Mouse (Mus musculus): ENCODE data around the gene Wipf3. TPM values are rescaled to one million over a fixed set of nuclear protein-coding genes. Genes with fewer than 3 reads are reported as not detected.

Wipf3 gene
- polyA plus RNA-seq, 1 experiment from 2014 or later = 2.5 TPM

- Histone ChIP-seq H3K27ac (no peak overlapping the region), H3K27me3 (no peaks in the 10 kb centered on the region), H3K4me3 (replicated peaks) (no peak overlapping the region), H3K4me2 (no peak overlapping the region), H3K9me3 (replicated peaks) (no peaks in the 10 kb centered on the region), H3K9ac (no peak overlapping the region), H3K4me1 (peaks cover 17% of the 10 kb centered on the region), H3K36me3 (no peaks in the 10 kb centered on the region)
- no peak for ATAC-seq (replicated peaks; ENCODE audit: low FRiP score)
- 88% methylated on average over 13 of the region's 13 CpGs for WGBS
These were observed 79.9 kb downstream of the Wipf3 start for GRCm38 (mm10) chr6:54509264-54509663.

- no peaks in the 10 kb centered on the region for H3K9me3 ChIP-seq (replicated peaks)
- no peaks in the 10 kb centered on the region for H3K27me3 ChIP-seq
- WGBS = 76% methylated on average over 2 of the region's 2 CpGs
- no peak for ATAC-seq (replicated peaks; ENCODE audit: low FRiP score)
- no peaks in the 10 kb centered on the region for H3K36me3 ChIP-seq
- H3K27ac ChIP-seq = no peak overlapping the region
- H3K4me1 ChIP-seq = peaks cover 16% of the 10 kb centered on the region
- H3K4me3 ChIP-seq (replicated peaks) = no peak overlapping the region
- H3K9ac ChIP-seq = no peak overlapping the region
- H3K4me2 ChIP-seq = no peak overlapping the region
These were observed 82.9 kb downstream of the Wipf3 start for GRCm38 (mm10) chr6:54512256-54512655.

GRCm38 (mm10) chr6:54516512-54517134 is 87.2 kb downstream of the Wipf3 start:
- Histone ChIP-seq H3K27me3 (no peaks in the 10 kb centered on the region), H3K4me1 (no peaks in the 10 kb centered on the region), H3K27ac (no peak overlapping the region), H3K4me2 (no peak overlapping the region), H3K4me3 (replicated peaks) (no peak overlapping the region), H3K9me3 (replicated peaks) (no peaks in the 10 kb centered on the region), H3K9ac (no peak overlapping the region), H3K36me3 (no peaks in the 10 kb centered on the region)
- no peak for ATAC-seq (replicated peaks; ENCODE audit: low FRiP score)
- 93% methylated on average over 2 of the region's 2 CpGs for WGBS

GRCm38 (mm10) chr6:54518758-54519157 is 89.4 kb downstream of the Wipf3 start:
- no peak for ATAC-seq (replicated peaks; ENCODE audit: low FRiP score)

GRCm38 (mm10) chr6:54528666-54529065 is 99.3 kb downstream of the Wipf3 start:
- Histone ChIP-seq H3K27ac (no peak overlapping the region), H3K36me3 (no peaks in the 10 kb centered on the region), H3K4me1 (no peaks in the 10 kb centered on the region), H3K27me3 (no peaks in the 10 kb centered on the region), H3K4me3 (replicated peaks) (no peak overlapping the region), H3K9ac (no peak overlapping the region), H3K9me3 (replicated peaks) (no peaks in the 10 kb centered on the region), H3K4me2 (no peak overlapping the region)
- ATAC-seq (replicated peaks; ENCODE audit: low FRiP score) = no peak
- WGBS = 81% methylated on average over 8 of the region's 8 CpGs

More at GRCm38 (mm10) chr6:54518758-54519157, 89.4 kb downstream of the Wipf3 start:
- no peaks in the 10 kb centered on the region for H3K9me3 ChIP-seq (replicated peaks)
- no peaks in the 10 kb centered on the region for H3K27me3 ChIP-seq
- H3K4me3 ChIP-seq (replicated peaks) = no peak overlapping the region
- no peak overlapping the region for H3K9ac ChIP-seq
- no peak overlapping the region for H3K27ac ChIP-seq
- H3K36me3 ChIP-seq = no peaks in the 10 kb centered on the region
- H3K4me2 ChIP-seq = no peak overlapping the region
- WGBS = 41% methylated on average over 5 of the region's 5 CpGs
- no peaks in the 10 kb centered on the region for H3K4me1 ChIP-seq

GRCm38 (mm10) chr6:54530182-54530581 is 100.8 kb downstream of the Wipf3 start:
- no peaks in the 10 kb centered on the region for H3K27me3 ChIP-seq
- H3K36me3 ChIP-seq = no peaks in the 10 kb centered on the region
- no peak overlapping the region for H3K27ac ChIP-seq
- no peak overlapping the region for H3K4me2 ChIP-seq
- H3K4me3 ChIP-seq (replicated peaks) = no peak overlapping the region
- no peaks in the 10 kb centered on the region for H3K4me1 ChIP-seq
- H3K9ac ChIP-seq = no peak overlapping the region
- H3K9me3 ChIP-seq (replicated peaks) = no peaks in the 10 kb centered on the region
- 82% methylated on average over 2 of the region's 2 CpGs for WGBS
- ATAC-seq (replicated peaks; ENCODE audit: low FRiP score) = no peak

- Histone ChIP-seq H3K4me3 (replicated peaks) (no peak overlapping the region), H3K4me1 (no peaks in the 10 kb centered on the region), H3K36me3 (no peaks in the 10 kb centered on the region), H3K9me3 (replicated peaks) (no peaks in the 10 kb centered on the region), H3K4me2 (no peak overlapping the region), H3K27me3 (no peaks in the 10 kb centered on the region), H3K27ac (no peak overlapping the region), H3K9ac (no peak overlapping the region)
- WGBS = 73% methylated on average over 8 of the region's 8 CpGs
- ATAC-seq (replicated peaks; ENCODE audit: low FRiP score) = no peak
These were observed 101.7 kb downstream of the Wipf3 start for GRCm38 (mm10) chr6:54531048-54531481.

GRCm38 (mm10) chr6:54535485-54535884 is 106.1 kb downstream of the Wipf3 start:
- no peak for ATAC-seq (replicated peaks; ENCODE audit: low FRiP score)
- Histone ChIP-seq H3K27me3 (no peaks in the 10 kb centered on the region), H3K27ac (no peak overlapping the region), H3K4me3 (replicated peaks) (no peak overlapping the region), H3K9ac (no peak overlapping the region), H3K9me3 (replicated peaks) (no peaks in the 10 kb centered on the region), H3K4me1 (peaks cover 11% of the 10 kb centered on the region; the same call in 1 of the 2 replicates), H3K36me3 (no peaks in the 10 kb centered on the region), H3K4me2 (no peak overlapping the region)
- WGBS = 95% methylated on average over 4 of the region's 4 CpGs

- Histone ChIP-seq H3K4me3 (replicated peaks) (no peak overlapping the region), H3K27me3 (no peaks in the 10 kb centered on the region), H3K4me1 (peaks cover 11% of the 10 kb centered on the region; the same call in 1 of the 2 replicates), H3K27ac (no peak overlapping the region), H3K9ac (no peak overlapping the region), H3K36me3 (no peaks in the 10 kb centered on the region), H3K4me2 (no peak overlapping the region), H3K9me3 (replicated peaks) (no peaks in the 10 kb centered on the region)
- no peak for ATAC-seq (replicated peaks; ENCODE audit: low FRiP score)
- WGBS = 81% methylated on average over 7 of the region's 7 CpGs
These were observed 107.7 kb downstream of the Wipf3 start for GRCm38 (mm10) chr6:54537053-54537452.

- no peaks in the 10 kb centered on the region for H3K36me3 ChIP-seq
- ATAC-seq (replicated peaks; ENCODE audit: low FRiP score) = 0 out of 2 replicates have a peak, but pooled peaks have one; percentile 40
These were observed 109.4 kb downstream of the Wipf3 start for GRCm38 (mm10) chr6:54538773-54539173.

GRCm38 (mm10) chr6:54539396-54539795 is 110.0 kb downstream of the Wipf3 start:
- Histone ChIP-seq H3K9ac (no peak overlapping the region), H3K36me3 (no peaks in the 10 kb centered on the region), H3K27me3 (no peaks in the 10 kb centered on the region), H3K4me2 (no peak overlapping the region), H3K9me3 (replicated peaks) (no peaks in the 10 kb centered on the region), H3K27ac (no peak overlapping the region), H3K4me3 (replicated peaks) (no peak overlapping the region), H3K4me1 (peaks cover 11% of the 10 kb centered on the region; the same call in 1 of the 2 replicates)
- 64% methylated on average over 7 of the region's 7 CpGs for WGBS
- ATAC-seq (replicated peaks; ENCODE audit: low FRiP score) = no peak

More at GRCm38 (mm10) chr6:54538773-54539173, 109.4 kb downstream of the Wipf3 start:
- no peak overlapping the region for H3K27ac ChIP-seq
- H3K9ac ChIP-seq = no peak overlapping the region
- H3K27me3 ChIP-seq = no peaks in the 10 kb centered on the region
- H3K4me2 ChIP-seq = no peak overlapping the region
- peaks cover 11% of the 10 kb centered on the region; the same call in 1 of the 2 replicates for H3K4me1 ChIP-seq
- no peak overlapping the region for H3K4me3 ChIP-seq (replicated peaks)
- 23% methylated on average over 3 of the region's 3 CpGs for WGBS
- no peaks in the 10 kb centered on the region for H3K9me3 ChIP-seq (replicated peaks)

GRCm38 (mm10) chr6:54540252-54540887 is 111.0 kb downstream of the Wipf3 start:
- Histone ChIP-seq H3K4me3 (replicated peaks) (no peak overlapping the region), H3K27me3 (no peaks in the 10 kb centered on the region), H3K4me2 (no peak overlapping the region), H3K9ac (no peak overlapping the region), H3K27ac (no peak overlapping the region), H3K4me1 (peaks cover 11% of the 10 kb centered on the region; the same call in 1 of the 2 replicates), H3K36me3 (no peaks in the 10 kb centered on the region), H3K9me3 (replicated peaks) (no peaks in the 10 kb centered on the region)
- 70% methylated on average over 9 of the region's 9 CpGs for WGBS
- ATAC-seq (replicated peaks; ENCODE audit: low FRiP score) = no peak

Data from kidney, embryonic 15.5 days (tissue).